Mouse (Mus musculus): Measurements from ENCODE around the gene Ush2a.

- TF ChIP-seq CHD1 (IDR thresholded peaks at IDR 0.05; ENCODE audit: low read depth, low read length) (no peak), CTCF (IDR thresholded peaks at IDR 0.05 in 2 of 3, conservative IDR thresholded peaks at IDR 0.05 in 1 of 3; ENCODE audit: control insufficient read depth in 1 of 3, insufficient read depth in 1 of 3, low read depth in 2 of 3, low read length in 3 of 3, poor library complexity in 1 of 3, severe bottlenecking in 1 of 3) (no peak), E2F4 (IDR thresholded peaks at IDR 0.05; ENCODE audit: borderline replicate concordance, low read depth, low read length) (no peak), MYB (IDR thresholded peaks at IDR 0.05; ENCODE audit: low read depth, low read length) (no peak), GATA1 (IDR thresholded peaks at IDR 0.05; ENCODE audit: low read depth, low read length) (no peak), USF2 (IDR thresholded peaks at IDR 0.05; ENCODE audit: borderline replicate concordance in 1 of 2, insufficient read depth in 1 of 2, low read depth in 1 of 2, low read length in 2 of 2) (no peak), POLR2A (IDR thresholded peaks at IDR 0.05; ENCODE audit: control insufficient read depth in 1 of 2, insufficient read depth in 1 of 2, low read depth in 1 of 2, low read length in 2 of 2, poor library complexity in 1 of 2) (no peak), TBP (IDR thresholded peaks at IDR 0.05; ENCODE audit: low read depth, low read length) (no peak), ZC3H11A (IDR thresholded peaks at IDR 0.05; ENCODE audit: low read depth, low read length) (no peak), POLR2AphosphoS5 (IDR thresholded peaks at IDR 0.05; ENCODE audit: borderline replicate concordance, low read depth, low read length) (no peak)
Observed at GRCm38 (mm10) chr1:188504958-188505357, 243.1 kb downstream of the Ush2a start.

All from MEL (cell line).